Mouse (Mus musculus) testis, postnatal 10 days (tissue): ENCODE measurements around the gene Krt88.

ENCODE experiments used
- DNase-seq: peaks from one replicate; pipeline ENCODE4 v3.0.0; 2021; ENCODE audit warnings: low spot score

Krt88 gene

DNA sequence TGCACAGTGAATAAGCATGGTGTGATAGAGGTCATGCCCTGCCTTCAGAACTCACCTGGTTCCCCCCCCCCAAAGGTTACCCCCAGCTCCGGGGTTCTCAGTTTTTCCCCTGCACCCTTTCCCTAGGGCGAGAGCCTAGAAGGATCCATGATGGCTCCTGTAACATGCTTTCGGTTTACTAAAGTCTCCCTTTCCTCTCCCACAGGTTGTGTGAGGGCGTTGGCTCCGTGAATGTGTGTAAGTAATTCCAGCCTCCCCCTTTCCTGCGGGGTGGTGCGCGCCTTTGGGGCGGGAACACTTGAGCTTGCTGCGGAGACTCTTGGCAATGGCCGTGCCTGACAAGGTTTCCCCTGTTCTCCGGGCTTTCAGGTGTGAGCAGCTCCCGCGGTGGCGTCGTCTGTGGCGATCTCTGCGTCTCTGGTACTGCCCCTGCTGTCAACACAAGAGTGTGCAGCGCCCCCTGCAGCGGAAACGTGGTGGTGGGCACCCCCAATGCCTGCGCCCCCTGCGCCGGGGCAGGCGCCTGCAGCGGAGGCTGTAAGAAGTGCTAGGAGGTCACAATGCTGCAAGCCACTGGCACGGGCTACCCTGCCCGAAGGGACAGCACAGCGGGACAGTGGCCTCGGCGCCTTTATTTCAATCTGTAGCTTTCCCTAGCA lies 31.6 kb downstream of the Krt88 start:
- peak; percentile 69 for DNase-seq

DNA sequence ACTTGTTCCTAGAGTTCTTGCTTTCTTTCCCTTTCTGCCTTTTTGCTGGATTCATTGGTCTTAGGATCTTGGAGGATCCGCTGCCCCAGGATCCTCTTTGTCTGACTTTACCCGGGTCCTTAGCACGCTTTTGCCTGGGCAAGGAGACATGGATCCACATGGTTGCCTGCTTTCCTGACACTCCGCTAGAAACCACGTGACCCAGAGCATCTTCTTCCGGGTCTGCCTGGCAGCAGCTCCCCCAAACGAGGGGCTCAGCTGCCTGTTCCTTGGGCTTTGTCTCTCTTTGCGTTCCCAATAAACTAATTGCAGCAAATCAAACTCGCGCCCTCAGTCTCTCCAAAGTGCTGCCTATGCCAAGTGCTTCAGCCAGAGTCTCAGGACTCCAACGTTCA lies 32.1 kb downstream of the Krt88 start:
- no peak for DNase-seq

DNA sequence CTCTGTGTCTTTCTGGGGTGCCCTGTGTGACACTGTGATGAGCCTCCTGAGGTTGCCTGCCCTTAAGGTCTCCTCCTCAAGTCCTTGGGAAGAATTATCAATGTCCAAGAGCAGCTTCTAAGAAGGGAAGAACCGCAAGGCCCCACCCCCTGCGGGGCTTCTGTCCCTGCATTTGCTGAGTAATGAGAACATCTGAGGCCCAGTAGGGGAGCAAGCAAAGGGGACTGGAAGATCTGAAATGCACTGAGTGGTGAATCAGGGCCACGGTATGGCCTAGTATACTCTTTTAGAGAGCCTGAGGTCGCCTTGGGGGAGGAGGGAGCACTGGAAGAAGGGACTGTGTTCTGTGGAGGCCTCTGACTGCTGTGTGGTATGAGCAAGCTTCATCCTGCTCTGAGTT lies 34.5 kb downstream of the Krt88 start:
- DNase-seq = no peak

DNA sequence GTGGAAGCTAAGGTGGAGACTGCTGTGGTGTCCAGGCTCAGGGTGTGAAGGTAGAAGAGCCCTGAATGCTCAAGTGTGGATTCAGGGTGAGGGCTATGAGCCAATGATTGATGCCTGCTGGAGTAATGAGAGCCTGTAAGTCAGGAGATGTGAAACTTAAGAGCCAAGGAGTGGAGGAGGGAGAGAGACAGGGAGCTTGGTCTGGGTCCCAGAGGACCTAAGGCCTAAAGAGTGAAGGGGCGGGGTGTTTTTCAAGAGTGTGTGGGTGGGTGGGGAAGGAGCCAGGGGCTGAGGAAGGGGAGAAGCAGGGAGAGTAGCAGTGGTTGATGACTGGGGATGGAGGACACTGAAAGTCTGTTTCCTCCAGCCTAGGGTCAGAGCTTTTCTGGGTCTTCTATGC lies 36.1 kb downstream of the Krt88 start:
- DNase-seq = no peak

DNA sequence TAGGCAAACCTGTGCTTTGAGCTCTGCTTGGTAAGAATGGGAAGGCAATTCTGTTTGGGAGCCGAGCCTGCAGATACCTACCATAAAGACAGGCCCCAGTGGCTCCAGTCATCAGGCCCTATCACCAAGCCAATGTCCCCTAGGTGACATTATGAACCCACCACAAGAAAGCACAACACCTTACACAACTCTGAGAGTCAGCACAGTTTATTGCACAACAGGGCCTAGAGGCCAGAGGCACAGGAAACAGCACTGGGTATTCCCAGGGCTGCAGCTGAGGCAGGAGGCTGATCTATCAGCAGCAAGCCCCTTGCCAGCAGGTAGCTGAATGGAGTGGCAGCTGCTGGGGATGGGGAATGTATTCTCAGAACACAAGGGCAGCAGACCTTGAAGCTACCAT lies 37.4 kb downstream of the Krt88 start:
- DNase-seq = no peak

DNA sequence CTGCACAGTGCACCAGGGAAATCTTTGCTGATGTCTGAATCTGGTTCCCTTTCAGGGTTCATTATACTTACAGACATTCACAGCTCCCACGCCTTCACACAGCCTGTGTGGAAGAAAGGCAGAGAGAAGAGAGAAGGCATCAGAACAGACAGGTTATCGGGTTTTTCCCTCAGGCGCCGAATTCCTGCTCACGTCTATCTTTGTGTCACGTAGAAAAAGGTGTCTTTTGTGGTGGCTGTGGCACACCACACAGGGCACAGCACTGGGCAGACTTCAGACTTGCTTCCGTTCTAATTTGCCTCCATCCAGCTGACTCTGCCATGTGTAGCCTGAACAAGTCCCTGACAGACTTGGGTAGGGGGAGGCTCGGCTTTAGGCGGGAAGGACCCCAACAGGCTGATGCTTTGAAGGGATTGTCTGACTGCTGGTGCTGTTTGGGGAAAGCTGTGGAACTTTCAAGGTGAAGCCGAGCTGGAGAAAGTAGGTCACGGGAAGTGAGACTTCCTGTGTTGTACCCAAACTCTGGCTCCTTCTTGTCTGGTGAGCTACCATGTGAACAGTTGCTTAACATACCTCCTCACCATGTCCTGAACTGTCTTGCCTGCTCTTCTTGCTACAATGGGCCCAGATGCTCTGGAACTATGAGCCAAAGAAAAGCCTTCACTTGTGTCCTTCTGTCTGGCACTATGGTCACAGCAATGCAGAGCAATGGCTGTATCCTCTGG lies 38.5 kb downstream of the Krt88 start:
- no peak for DNase-seq

DNA sequence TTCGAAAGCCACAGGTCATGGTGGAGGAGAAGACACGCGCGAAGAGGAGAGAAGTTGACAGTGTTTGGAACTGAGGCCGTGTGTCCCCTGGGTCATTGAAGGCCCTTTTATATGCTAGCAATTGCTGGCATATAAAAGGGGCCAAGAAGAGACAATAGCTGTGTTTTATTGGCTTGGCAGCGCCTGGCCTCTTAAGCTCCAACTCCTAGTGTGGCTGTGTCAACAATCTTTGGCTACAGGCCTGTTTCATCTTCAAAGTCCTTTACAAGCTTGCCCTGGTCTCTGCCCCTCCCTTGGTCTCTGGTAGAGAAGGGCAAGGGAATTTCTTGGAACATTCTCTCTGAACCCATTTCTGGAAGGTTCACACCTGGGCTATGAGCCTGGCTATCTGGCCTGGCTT lies 43.9 kb downstream of the Krt88 start, which contains the start of gene Krt83:
Gene Krt83 (minus strand): TSS at position 82 of the 400 bp plus-strand sequence.
- no peak for DNase-seq

DNA sequence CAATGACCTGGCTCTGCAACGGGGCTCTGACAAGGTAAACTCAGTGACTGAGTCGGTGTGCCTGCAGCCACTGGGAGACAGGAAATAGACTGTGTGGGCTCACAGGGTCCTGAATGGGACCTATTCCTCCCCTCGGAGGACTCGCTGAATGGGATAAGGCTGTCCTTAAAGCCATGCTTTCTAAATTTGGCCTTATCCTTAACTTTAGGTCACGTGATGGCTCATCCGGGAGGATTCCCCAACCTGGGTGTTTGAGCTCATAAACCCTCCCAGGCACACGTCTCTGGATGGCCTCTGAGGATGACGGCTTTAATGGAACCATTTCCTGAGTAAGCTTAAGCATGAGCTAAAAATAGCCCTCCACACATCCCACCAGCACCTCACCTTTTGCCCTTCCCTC lies 45.2 kb downstream of the Krt88 start:
- no peak for DNase-seq

DNA sequence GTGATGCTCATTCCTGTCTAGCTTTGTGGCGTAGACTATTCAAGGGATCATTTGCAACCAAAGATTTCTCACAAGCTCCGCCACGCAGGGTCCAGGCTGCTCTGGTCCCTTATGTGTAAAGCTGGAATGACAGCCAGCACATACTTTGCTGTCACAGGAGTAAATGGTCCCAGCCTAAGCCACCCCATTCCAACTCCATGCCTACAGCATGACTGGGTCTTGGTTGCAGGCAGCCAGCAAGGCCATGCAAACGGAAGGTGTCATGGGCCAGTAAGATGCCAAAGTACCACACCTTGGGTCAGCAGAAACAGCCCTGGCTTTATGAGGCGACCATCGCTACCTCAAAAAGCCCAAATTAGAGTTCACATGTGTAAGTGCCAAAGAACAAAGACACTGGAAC lies 46.2 kb downstream of the Krt88 start:
- no peak for DNase-seq

DNA sequence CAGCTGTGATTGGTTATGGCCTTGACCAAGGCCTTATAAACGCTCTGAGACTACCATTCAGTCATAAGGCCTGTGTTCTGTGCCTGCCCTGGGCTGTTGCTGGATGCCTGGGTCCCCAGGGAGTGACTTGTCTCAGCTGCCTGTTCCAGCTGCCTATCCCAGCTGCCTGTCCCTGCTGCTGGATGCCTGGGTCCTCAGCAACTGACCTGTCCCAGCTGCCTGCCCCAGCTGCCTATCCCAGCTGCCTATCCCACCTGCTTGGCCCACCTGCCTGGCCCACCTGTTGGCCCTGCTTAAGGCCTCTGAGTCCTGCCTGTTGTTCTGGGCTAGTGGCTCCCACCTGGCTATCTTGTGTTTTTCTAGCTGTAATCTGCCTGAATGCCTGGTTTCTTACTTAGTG lies 46.7 kb downstream of the Krt88 start:
- DNase-seq = no peak

DNA sequence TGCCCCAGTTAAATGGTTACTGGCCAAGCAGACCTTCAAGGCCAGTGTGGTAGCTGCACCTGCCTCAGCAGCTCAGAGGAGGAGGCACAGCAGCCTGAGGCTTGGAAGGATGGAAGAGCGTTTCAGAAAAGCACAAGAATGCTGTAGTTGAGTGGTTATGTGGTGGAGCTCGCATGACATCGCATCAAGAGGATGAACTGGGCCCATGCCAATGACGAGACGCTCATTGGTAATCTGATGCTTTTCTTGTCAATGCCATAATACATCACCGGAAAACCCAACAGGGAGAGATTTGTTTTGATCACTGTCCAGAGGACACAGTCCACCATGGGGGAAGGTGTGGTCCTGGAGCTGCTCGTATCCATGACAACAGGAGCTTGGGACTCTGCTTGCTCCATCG lies 47.7 kb downstream of the Krt88 start:
- no peak for DNase-seq

DNA sequence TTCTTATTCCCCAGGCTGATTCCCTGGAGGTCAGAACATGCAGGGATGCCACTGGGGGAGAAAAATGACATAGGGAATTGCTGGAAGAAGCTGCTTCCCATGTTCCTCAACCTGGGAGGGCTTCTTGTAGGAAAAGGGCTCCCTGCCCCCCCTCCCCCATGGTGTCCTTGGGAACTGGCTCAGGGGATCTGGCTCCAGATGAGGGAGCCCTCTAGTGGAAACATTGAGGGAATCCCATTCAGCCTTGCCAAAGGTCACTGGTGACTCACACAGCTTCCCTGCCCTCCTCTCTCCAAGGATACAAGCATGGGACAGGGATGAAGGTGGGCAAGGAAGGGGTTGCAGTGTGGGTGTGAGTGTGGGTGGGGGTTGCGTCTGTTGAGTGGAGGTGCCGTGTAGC lies 49.6 kb downstream of the Krt88 start:
- DNase-seq = no peak
